Mouse (Mus musculus): ENCODE results near the gene Itpa.
A peak's percentile ranks its signal among the peaks of the same experiment; 100 is the strongest.

The Itpa gene

DNA sequence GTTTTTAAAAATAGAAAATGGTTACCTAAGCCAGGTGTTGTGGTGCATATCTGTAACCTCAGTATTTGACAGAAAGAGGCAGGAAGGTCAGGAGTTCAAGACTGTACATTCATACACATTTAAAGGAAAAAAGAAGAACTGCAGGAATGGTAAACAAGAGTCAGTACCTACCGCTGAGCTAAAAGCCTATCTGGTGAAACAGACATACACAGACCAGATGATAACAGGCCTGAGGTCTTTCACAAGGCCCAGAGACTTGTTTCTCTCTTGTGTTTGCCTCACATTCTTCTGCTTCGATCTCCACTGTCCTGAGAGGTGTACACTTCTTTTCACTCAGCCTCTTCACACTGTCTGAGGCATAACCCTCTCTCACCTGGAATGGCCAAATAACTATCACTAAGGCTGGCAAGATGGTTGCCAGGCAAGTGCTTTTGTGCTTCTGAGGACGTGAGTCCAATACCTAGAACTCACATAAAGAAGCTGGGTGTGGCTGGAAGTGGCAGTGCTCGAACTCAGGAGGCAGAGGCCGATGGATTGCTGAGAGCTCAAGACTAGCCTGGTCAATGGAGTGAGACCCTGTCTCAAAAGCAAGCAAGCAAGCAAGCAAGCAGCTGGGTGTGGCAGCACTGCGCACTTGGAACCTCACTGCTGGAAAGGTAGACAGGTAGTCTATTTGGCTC is 11.6 kb upstream of the Itpa start:
- no peak for DNase-seq (ENCODE audit: low read depth, low spot score)

DNA sequence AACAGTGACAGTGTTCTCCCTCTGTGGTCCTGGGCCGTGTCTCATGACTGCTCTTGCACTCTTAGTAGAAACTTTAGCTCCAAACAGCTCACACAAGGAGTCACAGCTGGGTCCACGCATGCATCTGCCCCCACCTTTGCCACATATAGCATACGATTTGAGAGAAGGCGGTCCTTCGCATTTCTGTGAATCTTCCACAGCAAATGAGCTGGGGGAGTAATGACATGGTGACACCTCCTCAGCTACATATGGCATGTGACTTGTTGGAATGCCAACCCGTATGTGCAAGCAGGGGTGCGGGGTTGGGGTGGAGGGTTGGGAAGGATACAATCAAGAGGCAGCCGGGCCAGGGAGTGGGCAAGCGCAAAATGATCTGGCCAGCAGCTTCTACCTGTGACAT is 10.9 kb upstream of the Itpa start:
- no peak for DNase-seq (ENCODE audit: low read depth, low spot score)

DNA sequence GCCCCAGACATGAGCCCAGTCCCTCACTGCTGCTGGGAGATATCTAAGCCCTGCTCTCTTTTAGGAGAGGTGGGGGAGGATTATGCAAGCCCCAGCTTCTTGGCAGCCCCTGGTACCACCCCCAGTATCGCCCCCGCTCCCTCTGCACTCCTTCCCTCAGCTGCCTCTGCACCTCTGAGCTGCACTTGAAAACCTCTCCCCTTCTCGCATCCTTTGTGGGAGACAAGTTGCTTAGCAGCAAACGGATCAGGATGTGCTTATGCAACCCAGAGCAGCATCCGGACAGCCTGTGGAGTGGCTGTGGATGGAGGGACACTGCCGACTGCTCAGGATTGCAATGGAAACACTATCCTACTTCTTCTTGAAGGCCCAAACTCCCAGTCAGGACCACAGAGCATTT is 9.9 kb upstream of the Itpa start:
- DNase-seq (ENCODE audit: low read depth, low spot score) = no peak

DNA sequence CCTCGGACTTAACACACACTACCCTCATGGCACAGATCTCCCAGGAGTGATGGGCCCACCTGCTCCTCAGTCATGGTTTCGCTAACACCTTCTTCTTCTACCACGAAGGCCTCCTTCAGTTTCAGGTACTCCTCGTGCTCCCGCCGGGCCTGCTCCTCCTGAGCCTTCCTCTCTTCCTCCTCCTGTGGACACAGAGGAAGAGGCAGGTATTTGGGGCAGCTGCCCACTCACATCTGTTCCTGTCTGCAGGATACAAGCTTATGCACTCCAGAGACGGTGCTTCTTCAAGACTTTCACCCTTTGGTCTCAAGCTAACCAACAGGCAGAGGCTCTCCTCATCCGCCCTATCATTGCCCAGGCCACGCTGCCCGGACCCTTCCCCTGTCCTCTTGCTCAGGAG is 8.9 kb upstream of the Itpa start:
- DNase-seq (ENCODE audit: low read depth, low spot score) = no peak

DNA sequence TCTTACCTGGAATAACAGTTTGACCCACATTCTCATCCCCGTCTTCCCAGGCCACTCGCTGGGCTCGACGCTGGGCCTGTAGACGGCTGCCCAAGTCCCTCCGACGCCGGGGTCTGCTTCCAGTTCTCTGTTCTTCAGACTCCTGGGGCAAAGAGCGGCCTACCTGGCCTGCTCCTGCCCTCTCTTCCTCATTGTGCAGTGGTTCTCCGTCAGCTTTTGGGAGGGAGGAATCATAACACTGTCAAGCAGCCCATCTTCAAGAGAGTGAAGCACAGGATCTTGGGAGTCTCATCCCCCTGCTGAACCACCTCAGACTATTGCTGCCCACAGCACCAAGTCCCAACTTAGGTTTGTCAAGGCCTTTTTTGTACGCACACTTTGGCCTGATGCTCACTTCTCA is 4.1 kb upstream of the Itpa start:
- no peak for DNase-seq (ENCODE audit: low read depth, low spot score)

DNA sequence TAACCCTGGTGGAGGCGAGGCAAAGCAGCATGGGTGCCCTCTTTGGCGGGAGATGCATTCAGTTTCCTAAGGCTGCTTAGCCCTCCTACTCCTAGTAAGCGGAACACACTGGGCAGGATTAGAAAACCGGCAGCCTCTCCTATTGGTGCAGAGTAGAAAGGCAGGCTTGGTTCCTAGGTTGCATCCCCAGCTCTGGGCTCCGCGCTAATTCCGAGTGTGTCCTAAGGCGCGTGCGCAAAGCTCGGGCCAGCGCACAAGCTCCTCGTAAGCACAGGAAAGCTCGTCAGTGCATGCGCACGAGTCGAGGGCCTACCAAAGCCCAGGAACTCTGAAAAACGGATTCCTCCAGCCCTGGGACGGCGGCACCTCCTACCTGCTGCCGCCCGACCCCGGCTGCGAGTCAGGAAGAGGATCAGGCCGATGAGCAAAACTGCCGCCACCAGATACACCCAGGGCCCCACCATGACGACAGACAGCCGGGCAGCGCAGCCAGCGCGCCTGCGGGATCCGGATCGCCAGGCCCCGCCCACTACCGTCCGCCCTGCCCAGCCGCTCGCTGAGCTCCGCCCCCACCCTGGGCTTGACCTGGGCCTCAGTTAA is 3.2 kb upstream of the Itpa start, which contains the start of gene Ddrgk1:
Gene Ddrgk1, minus strand, starts transcription at position 558 of the 600 bp plus-strand sequence.
- DNase-seq (ENCODE audit: low read depth, low spot score) = peak; percentile 98

DNA sequence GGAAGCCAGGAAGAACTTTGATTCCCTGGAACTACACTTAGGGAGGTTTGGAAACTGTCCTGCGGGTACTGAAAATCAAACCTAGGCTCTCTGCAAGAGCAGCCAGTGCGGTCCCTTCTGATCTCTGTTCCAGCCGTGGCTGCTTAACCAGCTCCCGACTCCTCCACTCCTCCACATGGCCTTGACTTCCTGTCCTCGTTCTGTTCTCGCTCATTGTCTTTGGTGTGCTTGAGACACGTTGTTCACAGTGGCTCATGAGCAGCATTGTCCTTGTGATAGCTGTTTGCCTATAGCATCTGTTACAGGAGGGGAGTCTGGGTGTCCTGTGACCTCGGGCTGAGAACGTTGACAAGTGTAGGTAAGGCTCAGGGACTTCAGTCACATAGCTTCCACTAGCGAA is 9.8 kb downstream of the Itpa start:
- DNase-seq (ENCODE audit: low read depth, low spot score) = no peak

DNA sequence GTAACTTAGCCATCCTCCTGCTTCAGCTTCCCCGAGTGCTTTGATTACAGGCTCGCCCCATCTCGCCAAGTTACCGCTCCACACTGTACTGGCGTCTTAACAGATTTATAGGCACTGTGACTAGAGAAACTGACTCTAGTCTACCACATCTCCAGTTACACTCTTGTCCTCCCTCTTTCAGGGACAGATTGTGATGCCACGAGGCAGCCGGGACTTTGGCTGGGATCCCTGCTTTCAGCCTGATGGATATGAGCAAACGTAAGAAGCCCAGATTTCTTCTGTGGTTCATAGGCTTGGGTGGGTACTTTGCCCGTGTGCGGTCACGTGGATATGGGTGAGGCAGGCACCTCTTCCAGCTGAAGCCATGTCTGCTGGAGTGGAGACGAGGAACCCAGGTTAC is 11.7 kb downstream of the Itpa start:
- no peak for DNase-seq (ENCODE audit: low read depth, low spot score)

DNA sequence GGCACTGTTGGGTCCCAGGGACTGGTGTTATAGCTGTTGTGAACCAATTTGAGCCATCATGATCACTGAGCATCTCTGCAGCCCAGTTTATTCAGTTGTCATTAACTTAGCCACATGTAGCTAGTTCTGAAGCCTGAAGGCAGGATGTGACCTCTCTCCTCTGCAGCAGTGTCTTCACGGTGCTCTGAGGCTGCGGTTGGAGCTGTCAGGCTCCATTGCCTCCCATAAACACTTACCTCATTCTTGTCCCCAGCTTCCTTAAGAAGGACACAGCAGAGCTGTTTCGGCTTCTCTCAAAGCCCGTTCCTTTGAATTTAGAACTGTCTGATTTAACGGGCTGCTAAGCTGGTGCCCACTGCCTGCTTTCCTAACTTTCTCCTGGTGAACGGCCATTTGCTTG is 12.5 kb downstream of the Itpa start:
- DNase-seq (ENCODE audit: low read depth, low spot score) = no peak

DNA sequence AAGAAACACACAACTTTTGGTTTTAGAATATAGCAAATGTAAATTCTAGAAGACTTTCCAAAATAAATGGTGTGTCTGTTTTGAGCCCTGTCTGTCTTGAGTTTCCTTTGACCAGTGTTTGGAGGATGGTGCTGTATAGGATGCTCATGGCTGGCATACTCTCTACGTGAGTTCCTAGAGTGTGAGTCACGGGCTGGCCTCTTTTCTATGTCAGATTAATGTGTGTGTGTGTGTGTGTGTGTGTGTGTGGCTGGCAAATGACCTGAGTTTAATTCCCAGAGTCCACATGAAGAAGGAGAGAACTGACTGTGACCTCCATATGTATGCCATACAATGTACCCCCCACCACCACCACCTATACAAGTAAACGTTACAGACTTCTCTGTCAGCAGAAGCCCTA is 14.1 kb downstream of the Itpa start:
- DNase-seq (ENCODE audit: low read depth, low spot score) = peak; percentile 82

DNA sequence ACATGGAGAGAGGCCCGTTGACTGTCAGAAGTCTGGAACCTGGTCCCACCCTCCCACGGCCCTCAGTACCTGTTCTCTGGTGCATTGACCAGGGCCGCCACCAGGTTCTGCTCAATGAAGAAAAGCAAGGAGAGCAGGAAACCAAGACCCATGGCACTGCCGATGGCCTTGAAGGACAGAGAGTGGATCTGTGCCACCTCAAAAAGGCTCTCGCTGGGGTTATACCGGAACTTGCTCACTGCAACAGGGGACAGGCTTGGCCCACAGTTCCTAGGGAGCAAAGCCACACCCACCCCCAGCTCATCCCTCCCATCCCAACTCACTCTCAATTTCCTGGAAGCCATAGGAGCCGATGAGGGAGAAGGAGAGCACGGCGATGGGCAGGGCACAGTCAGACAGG is 18.0 kb downstream of the Itpa start:
- DNase-seq (ENCODE audit: low read depth, low spot score) = no peak

DNA sequence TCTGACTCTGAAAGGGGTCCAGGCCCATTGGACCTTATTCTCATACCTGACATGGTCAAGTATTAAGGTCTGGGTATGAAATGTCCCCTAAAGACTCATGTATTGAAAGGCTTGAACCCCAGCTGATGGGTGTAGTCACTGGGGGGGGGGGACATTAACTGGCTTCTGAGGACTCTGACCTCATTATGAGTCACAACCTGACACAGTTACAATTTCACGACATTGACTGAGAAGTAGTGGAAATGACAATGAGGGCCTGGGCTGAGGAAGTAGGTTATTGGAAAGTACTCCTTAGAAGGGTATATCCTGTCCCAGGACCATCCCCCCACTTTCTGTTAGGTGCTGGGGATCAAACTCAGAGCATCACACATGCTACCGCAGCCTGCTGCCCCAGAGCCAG is 21.6 kb downstream of the Itpa start:
- peak; percentile 58 for DNase-seq (ENCODE audit: low read depth, low spot score)

DNA sequence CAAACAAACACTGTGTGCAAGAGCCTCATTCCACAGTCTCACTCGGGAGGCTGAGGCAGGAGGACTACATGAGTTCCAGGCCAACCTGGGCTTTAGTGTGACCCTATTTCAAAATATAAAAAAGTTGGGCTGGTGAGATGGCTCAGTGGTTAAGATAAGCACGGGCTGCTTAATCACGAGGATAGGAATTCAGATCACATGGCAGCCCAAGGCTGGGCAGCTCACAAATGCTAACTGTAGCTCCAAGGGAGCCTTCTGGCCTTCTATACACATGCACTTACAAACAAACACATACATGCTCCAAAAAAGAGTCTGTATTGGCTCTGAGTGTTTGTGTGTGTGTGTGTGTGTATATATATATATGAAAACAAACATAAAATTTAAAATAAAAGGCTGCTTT is 26.2 kb downstream of the Itpa start:
- no peak for DNase-seq (ENCODE audit: low read depth, low spot score)

DNA sequence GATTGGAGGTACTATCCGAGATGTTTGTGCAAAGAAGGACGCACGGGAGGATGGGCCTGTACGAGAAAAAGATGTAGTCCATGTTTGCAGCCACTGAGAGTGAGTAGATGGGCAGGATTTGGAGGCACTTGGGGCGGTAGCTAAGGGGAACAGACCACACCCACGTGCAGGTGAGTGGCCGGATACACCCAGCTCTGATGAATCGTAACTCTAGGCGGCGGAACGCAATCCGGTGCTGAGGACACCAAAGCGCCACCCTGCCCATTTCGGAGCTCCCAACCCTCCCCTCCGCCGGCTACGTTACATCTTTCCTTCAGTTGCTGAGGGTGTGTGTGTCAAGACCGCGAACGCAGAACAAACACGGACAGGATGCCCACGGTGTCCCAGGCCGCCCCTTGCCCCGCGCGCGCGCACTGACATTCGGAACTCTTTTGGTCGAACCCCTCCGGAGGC is 29.3 kb downstream of the Itpa start:
- DNase-seq (ENCODE audit: low read depth, low spot score) = no peak

DNA sequence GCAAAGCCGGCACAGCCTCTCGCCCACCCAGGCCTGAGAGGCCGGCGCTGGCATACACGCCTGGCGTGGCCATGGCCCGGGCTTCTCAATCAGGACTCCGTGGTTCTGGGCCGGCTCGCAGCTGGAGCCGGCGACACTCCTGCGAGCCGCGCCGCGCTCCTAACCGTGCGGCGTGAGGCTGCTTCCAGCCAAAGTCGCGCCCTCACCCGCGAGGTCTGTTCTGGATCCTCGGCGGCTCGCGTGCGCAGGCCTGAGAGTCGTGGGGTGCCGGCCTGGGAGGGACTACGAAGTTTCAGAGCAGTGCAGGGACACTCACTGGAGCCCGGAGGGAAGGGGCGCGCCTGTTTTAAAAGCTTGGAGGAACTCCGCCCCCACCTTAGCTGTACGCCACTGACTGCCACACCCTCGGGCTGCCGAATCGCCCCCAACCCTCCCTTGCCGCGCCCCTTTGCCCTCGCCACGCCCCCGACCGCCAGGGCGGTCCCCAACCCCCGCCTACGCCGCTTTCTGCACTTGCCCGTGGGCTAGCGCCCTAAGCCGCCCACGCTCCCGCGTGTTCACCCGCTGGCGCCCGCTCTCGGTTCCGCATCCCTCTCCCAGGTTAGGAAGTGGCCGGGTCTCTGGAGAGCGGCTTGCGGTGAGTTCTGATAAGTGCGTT is 29.9 kb downstream of the Itpa start, which contains the start of gene Slc4a11:
Gene Slc4a11, minus strand, starts transcription at position 367 of the 658 bp plus-strand sequence.
- DNase-seq (ENCODE audit: low read depth, low spot score) = peak; percentile 33

DNA sequence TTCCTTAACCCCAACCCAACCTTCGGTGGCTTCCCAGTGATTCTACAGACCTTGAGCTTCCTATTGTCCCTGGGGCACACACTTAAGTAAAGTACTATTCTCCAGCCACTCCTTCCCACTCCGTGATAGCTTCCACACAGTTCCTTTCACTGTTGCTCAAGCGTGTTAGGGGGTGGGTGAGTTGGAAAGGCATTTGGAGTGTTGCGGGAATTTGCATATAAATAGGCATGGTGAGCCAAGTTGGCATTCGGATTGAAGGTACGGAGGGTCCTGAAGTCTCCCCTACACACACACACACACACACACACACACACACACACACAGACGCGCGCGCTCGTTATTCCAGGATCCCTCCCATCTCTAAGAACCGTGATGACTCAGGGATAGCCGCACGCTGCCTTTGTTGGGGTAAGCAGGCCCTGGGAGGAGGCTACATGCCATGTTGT is 30.4 kb downstream of the Itpa start:
- DNase-seq (ENCODE audit: low read depth, low spot score) = peak; percentile 48

DNA sequence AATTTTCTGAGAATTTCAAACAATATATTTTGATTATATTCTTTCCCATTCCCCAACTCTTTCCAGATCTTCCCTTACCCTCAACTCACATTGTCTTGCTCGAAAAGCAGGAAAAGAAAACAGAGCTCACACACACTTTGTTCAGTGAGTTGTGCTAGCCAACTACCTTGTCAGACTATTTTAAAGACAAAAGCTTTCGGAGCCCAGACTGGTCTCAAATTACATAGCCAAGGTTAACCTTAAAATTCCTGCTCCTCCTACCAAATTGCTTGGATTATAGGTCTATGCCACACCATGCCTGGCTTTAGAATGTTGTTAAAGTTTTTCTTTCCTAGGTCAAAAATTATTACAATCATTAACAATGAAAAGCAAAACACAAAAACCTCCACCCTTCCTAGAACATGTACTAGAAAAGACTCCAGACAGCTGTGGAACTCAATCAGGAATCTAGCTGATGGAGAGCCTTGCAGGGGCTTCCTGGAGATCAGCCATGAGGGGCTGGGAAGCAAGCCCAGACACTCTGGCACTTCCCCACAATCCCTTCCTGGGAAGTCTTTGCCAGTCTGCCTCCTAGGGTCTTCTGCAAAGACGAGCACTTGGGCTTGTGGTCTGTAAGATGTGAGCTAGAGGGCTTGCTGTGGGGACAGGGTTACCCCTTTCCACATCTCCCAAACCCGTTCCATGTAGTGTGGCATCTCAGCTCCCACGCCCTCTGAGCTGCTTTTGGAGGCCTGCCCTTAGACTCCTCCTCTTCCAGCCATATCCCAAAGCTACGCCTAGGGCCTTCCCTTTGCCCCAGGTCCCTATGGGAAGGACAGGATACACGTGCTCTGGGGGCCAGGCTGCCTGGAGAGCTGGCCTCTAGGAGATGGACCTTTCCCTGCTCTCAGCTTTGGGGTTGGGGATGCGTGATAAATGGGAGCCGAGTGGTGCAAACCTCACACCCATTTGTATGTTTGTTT is 36.9 kb downstream of the Itpa start:
- no peak for DNase-seq (ENCODE audit: low read depth, low spot score)

DNA sequence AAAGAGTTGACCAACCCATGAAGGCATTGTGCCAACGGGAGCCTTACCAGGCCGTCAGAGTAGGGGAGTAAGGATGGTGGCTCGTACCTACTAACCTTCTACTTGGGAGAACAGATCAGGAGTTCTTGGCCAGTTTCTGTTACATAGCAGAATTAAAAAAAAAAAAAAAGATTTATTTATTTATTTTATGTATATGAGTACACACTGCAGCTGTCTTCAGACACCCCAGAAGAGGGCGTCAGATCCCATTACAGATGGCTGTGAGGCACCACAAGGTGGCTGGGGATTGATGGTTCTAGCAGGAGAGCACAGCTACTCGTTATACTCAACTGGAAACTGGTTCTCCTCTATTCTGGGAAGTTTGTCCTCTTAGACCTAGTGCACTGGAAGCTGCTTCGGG is 37.8 kb downstream of the Itpa start:
- DNase-seq (ENCODE audit: low read depth, low spot score) = no peak

DNA sequence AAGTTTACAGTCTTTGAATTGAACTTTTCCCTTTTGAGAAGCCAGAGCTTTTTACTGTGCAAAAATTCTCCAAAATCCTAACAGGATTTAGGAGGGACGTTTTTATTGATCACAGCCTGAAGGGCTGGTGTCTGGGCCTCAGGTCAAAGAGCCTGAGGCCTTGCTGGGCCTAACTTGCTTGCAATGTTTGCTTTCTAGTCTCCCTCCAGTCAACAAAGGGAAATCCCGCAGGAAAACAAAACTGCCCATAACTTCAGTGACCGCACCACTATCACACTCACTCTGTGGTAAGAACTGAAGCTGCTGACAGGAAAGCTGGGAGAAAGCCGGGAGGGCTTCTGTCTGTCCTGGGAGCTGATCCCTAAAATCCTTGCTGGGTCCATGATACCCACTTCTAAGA is 39.2 kb downstream of the Itpa start:
- no peak for DNase-seq (ENCODE audit: low read depth, low spot score)

DNA sequence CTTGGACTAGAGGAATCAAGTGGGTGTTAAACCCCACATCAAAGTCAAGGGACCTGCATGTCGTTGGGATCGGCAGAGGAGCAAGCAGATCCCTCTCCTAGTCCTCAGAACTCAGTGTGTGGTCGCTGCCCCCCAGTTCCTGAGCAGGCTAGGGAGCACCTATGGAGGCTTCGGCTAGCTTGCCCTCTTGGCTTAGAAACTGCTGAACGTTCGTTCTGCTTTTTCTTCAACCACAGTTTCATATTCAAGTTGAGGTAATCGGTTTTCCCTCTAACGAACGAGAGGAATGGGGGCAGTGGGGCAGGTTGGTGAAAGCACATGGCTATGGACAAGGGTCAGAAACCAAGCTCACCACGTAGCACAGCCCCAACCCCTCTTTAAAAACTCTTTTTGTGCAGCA is 39.6 kb downstream of the Itpa start:
- no peak for DNase-seq (ENCODE audit: low read depth, low spot score)

DNA sequence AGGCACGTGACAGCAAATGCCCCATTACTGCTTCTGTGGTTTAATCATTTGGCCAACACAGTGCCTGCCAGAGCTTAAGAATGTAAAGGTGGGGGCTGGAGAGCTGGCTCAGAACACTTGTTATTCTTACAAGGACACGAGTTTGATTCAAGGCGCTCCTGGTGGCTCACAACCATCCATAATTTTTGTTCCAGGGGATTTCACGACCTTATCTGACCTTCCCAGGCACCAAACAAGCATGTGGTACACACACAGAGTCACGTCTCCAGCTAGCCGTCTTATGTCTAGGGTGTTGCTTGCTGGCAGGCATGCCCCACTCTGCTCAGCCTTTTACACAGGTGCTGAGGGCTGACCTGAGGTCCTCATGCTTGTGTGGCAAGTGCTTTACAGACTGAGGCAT is 50.5 kb downstream of the Itpa start:
- DNase-seq (ENCODE audit: low read depth, low spot score) = no peak

DNA sequence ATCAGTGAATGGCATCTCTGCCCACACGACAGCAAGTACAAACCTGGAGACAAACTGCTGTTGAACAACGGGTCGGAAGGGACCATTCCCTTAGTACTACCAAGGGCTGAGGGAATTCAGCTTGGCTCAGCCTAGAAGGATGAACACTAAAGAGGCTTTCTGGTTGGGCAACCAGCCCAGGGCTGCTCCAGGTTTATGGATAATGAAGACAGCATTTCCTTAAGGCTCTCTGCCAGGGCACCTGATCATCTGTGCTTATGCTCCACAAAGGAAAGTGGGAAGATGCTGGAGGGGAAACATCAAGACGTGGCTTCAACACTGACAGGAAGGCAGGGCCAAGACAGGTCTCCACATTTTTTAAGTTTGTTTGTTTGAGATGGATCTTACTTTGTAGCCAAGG is 57.0 kb downstream of the Itpa start:
- no peak for DNase-seq (ENCODE audit: low read depth, low spot score)
